Mouse (Mus musculus) embryonic facial prominence, embryonic 12.5 days (tissue): ENCODE results near the gene Fgr. TPM values are rescaled to one million over a fixed set of nuclear protein-coding genes. Genes with fewer than 3 reads are reported as not detected.
A peak's percentile ranks its signal among the peaks of the same experiment; 100 is the strongest.
"Not testable (repeated sequence)": the region's sequence is repeated elsewhere in the genome, so short reads cannot be mapped to it uniquely, and the experiment has no call there.

Source experiments
- ATAC-seq: fragments of 200-750 bp; cut with Nextera tagmentation; 2 replicates; pipeline ENCODE4 v1.8.0; 2017; ENCODE audit not compliant: insufficient number of reproducible peaks, insufficient read depth, low FRiP score, low TSS enrichment
- H3K27ac ChIP-seq: fragments of 300-500 bp; sonication (generic); 2 replicates; pipeline ENCODE4 v1.5.1; 2016; ENCODE audit warnings: mild to moderate bottlenecking
- H3K27me3 ChIP-seq: fragments of 300-500 bp; sonication (generic); 2 replicates; pipeline ENCODE4 v1.6.1; 2016; ENCODE audit warnings: mild to moderate bottlenecking, moderate library complexity
- H3K36me3 ChIP-seq: fragments of 300-500 bp; sonication (generic); 2 replicates; pipeline ENCODE4 v1.6.1; 2016; ENCODE audit warnings: mild to moderate bottlenecking
- H3K4me1 ChIP-seq: fragments of 300-500 bp; sonication (generic); 2 replicates; pipeline ENCODE4 v1.6.1; 2016
- H3K4me2 ChIP-seq: fragments of 300-500 bp; sonication (generic); replicated peaks from 2 replicates; pipeline ENCODE4 v1.6.1; 2016; ENCODE audit warnings: mild to moderate bottlenecking, moderate library complexity
- H3K4me3 ChIP-seq: fragments of 300-500 bp; sonication (generic); 2 replicates; pipeline ENCODE4 v1.5.1; 2016; ENCODE audit warnings: mild to moderate bottlenecking
- H3K9ac ChIP-seq: fragments of 300-500 bp; sonication (generic); 2 replicates; pipeline ENCODE4 v1.6.1; 2016; ENCODE audit warnings: mild to moderate bottlenecking, moderate library complexity
- H3K9me3 ChIP-seq: fragments of 300-500 bp; sonication (generic); 2 replicates; pipeline ENCODE4 v1.6.1; 2016; ENCODE audit warnings: mild to moderate bottlenecking, moderate library complexity
- WGBS: fragments of 180-500 bp; shearing (Covaris S2); methylation state at CpG from one replicate; pipeline ENCODE4 v1.1.7; 2016; 5-methylcytosine and 5-hydroxymethylcytosine counted together
- polyA plus RNA-seq: library from polyadenylated mRNA; unstranded; fragments of >200 nt; fragmentation: Nextera tagmentation; extraction: Ambion mirVana; gene quantifications from 2 replicates; pipeline ENCODE4 v1.2.1, GENCODE M21; 2016

Gene Fgr
- polyA plus RNA-seq, 1 experiment from 2014 or later, result 0.29 TPM

GRCm38 (mm10) chr4:133003316-133004018 lies 29.6 kb downstream of the Fgr start:
- H3K9ac ChIP-seq, result no peak overlapping the region
- peaks cover 26% of the 10 kb centered on the region for H3K4me1 ChIP-seq
- no peak for ATAC-seq
- 35% methylated on average over 21 of the region's 21 CpGs for WGBS
- H3K4me3 ChIP-seq, result no peak overlapping the region
- H3K9me3 ChIP-seq, result no peaks in the 10 kb centered on the region
- H3K4me2 ChIP-seq, result no peak overlapping the region
- H3K36me3 ChIP-seq, result no peaks in the 10 kb centered on the region
- no peaks in the 10 kb centered on the region for H3K27me3 ChIP-seq
- H3K27ac ChIP-seq, result peak overlapping the region; percentile 37; the same call in 1 of the 2 replicates

- no peak for ATAC-seq
- Histone ChIP-seq H3K4me1 (peaks cover 26% of the 10 kb centered on the region), H3K27ac (no peak overlapping the region), H3K4me3 (no peak overlapping the region), H3K36me3 (no peaks in the 10 kb centered on the region), H3K9ac (no peak overlapping the region), H3K27me3 (peaks cover 5% of the 10 kb centered on the region), H3K9me3 (no peaks in the 10 kb centered on the region), H3K4me2 (no peak overlapping the region)
- 7% methylated on average over 3 of the region's 3 CpGs for WGBS
These were observed 31.3 kb downstream of the Fgr start for GRCm38 (mm10) chr4:133005233-133005632.

GRCm38 (mm10) chr4:133005885-133006451 lies 32.1 kb downstream of the Fgr start:
- H3K4me2 ChIP-seq, H3K36me3 ChIP-seq, ATAC-seq, H3K27ac ChIP-seq, H3K4me3 ChIP-seq, H3K9ac ChIP-seq, H3K27me3 ChIP-seq, H3K9me3 ChIP-seq: not testable (repeated sequence)
- 58% methylated on average over 6 of the region's 6 CpGs for WGBS
- peaks cover 26% of the 10 kb centered on the region for H3K4me1 ChIP-seq

- H3K4me1 ChIP-seq, result peaks cover 16% of the 10 kb centered on the region
These were observed 33.9 kb downstream of the Fgr start for GRCm38 (mm10) chr4:133007513-133008380.

GRCm38 (mm10) chr4:133009131-133009530 lies 35.2 kb downstream of the Fgr start:
- Histone ChIP-seq H3K4me1 (peaks cover 17% of the 10 kb centered on the region), H3K27me3 (peaks cover 5% of the 10 kb centered on the region), H3K9ac (no peak overlapping the region), H3K4me3 (no peak overlapping the region), H3K4me2 (no peak overlapping the region), H3K27ac (no peak overlapping the region), H3K36me3 (no peaks in the 10 kb centered on the region), H3K9me3 (no peaks in the 10 kb centered on the region)
- no peak for ATAC-seq
- WGBS, result 3% methylated on average over 4 of the region's 4 CpGs

More at GRCm38 (mm10) chr4:133007513-133008380, 33.9 kb downstream of the Fgr start:
- WGBS, result 14% methylated on average over 15 of the region's 15 CpGs
- Histone ChIP-seq H3K9ac (no peak overlapping the region), H3K27ac (no peak overlapping the region), H3K4me3 (no peak overlapping the region), H3K9me3 (no peaks in the 10 kb centered on the region), H3K4me2 (no peak overlapping the region), H3K36me3 (no peaks in the 10 kb centered on the region), H3K27me3 (peaks cover 5% of the 10 kb centered on the region)
- no peak for ATAC-seq

- ATAC-seq, result no peak
- no peak overlapping the region for H3K4me3 ChIP-seq
- WGBS, result 71% methylated on average over 5 of the region's 5 CpGs
- H3K4me2 ChIP-seq, result no peak overlapping the region
- H3K36me3 ChIP-seq, result no peaks in the 10 kb centered on the region
- H3K4me1 ChIP-seq, result peaks cover 22% of the 10 kb centered on the region
- no peaks in the 10 kb centered on the region for H3K9me3 ChIP-seq
- peaks cover 5% of the 10 kb centered on the region for H3K27me3 ChIP-seq
- H3K9ac ChIP-seq, result no peak overlapping the region
- no peak overlapping the region for H3K27ac ChIP-seq
These were observed 35.8 kb downstream of the Fgr start for GRCm38 (mm10) chr4:133009676-133010075.

GRCm38 (mm10) chr4:133010611-133011010 lies 36.7 kb downstream of the Fgr start:
- no peak for ATAC-seq
- peak overlapping the region; percentile 97 for H3K4me2 ChIP-seq

GRCm38 (mm10) chr4:133011028-133011820 lies 37.3 kb downstream of the Fgr start, which contains the start of gene Ahdc1:
Gene Ahdc1 (plus strand): TSS chr4:133011260.
- H3K4me1 ChIP-seq, result peaks cover 38% of the 10 kb centered on the region
- no peaks in the 10 kb centered on the region for H3K9me3 ChIP-seq
- ATAC-seq, result peak; percentile 72
- H3K9ac ChIP-seq, result peak within 1 kb of the TSS; percentile 93
- H3K36me3 ChIP-seq, result no peaks in the 10 kb centered on the region
- H3K4me2 ChIP-seq, result peak within 1 kb of the TSS; percentile 97
- peaks cover 5% of the 10 kb centered on the region for H3K27me3 ChIP-seq
- peak within 1 kb of the TSS; percentile 95 for H3K27ac ChIP-seq
- peak within 1 kb of the TSS; percentile 82 for H3K4me3 ChIP-seq
- under 1% methylated on average over 65 of the region's 66 CpGs for WGBS

More at GRCm38 (mm10) chr4:133010611-133011010, 36.7 kb downstream of the Fgr start:
- peak overlapping the region; percentile 93; the same call in 1 of the 2 replicates for H3K9ac ChIP-seq
- under 1% methylated on average over 17 of the region's 17 CpGs for WGBS
- no peaks in the 10 kb centered on the region for H3K9me3 ChIP-seq
- 0 out of 2 replicates have a peak overlapping the region, but pooled peaks have one; percentile 95 for H3K27ac ChIP-seq
- peaks cover 5% of the 10 kb centered on the region for H3K27me3 ChIP-seq
- H3K4me3 ChIP-seq, result peak overlapping the region; percentile 82
- H3K36me3 ChIP-seq, result no peaks in the 10 kb centered on the region
- peaks cover 31% of the 10 kb centered on the region for H3K4me1 ChIP-seq

- H3K9me3 ChIP-seq, result no peaks in the 10 kb centered on the region
- H3K4me1 ChIP-seq, result peaks cover 46% of the 10 kb centered on the region
- H3K36me3 ChIP-seq, result no peaks in the 10 kb centered on the region
- peak overlapping the region; percentile 93 for H3K9ac ChIP-seq
- peak overlapping the region; percentile 82 for H3K4me3 ChIP-seq
- ATAC-seq, result no peak
- peaks cover 5% of the 10 kb centered on the region for H3K27me3 ChIP-seq
- peak overlapping the region; percentile 95 for H3K27ac ChIP-seq
- under 1% methylated on average over 68 of the region's 84 CpGs for WGBS
- peak overlapping the region; percentile 97 for H3K4me2 ChIP-seq
These were observed 38.2 kb downstream of the Fgr start for GRCm38 (mm10) chr4:133011821-133012775.

GRCm38 (mm10) chr4:133012776-133013265 lies 38.9 kb downstream of the Fgr start:
- Histone ChIP-seq H3K36me3 (no peaks in the 10 kb centered on the region), H3K4me3 (peak overlapping the region; percentile 82), H3K27me3 (peaks cover 5% of the 10 kb centered on the region), H3K27ac (peak overlapping the region; percentile 95), H3K9me3 (no peaks in the 10 kb centered on the region), H3K4me1 (peaks cover 54% of the 10 kb centered on the region), H3K9ac (peak overlapping the region; percentile 93), H3K4me2 (peak overlapping the region; percentile 97)
- no peak for ATAC-seq
- WGBS, result under 1% methylated on average over 16 of the region's 17 CpGs
